Mouse (Mus musculus) lung, embryonic 15.5 days (tissue): ENCODE measurements around the gene Cnppd1. TPM values are rescaled to one million over a fixed set of nuclear protein-coding genes. Genes with fewer than 3 reads are reported as not detected.

ENCODE experiments used
- polyA plus RNA-seq: library from polyadenylated mRNA; unstranded; fragments of >200 nt; fragmentation: Nextera tagmentation; extraction: Ambion mirVana; gene quantifications from 2 replicates; pipeline ENCODE4 v1.2.1, GENCODE M21; 2015

Gene Cnppd1
- polyA plus RNA-seq, 1 experiment from 2014 or later = 41.6 TPM

Other genes starting within 250 kb of the Cnppd1 start
- not detected in 2 replicates for gene Cryba2, start 249.6 kb downstream of the Cnppd1 start, polyA plus RNA-seq
- 0.81 and 0.97 TPM in 2 replicates for gene Cfap65, start 207.1 kb downstream of the Cnppd1 start, polyA plus RNA-seq
- 0.06 and 0.07 TPM in 2 replicates for gene Ihh, start 191.0 kb downstream of the Cnppd1 start, polyA plus RNA-seq
- gene Nhej1, start 17.5 kb downstream of the Cnppd1 start, polyA plus RNA-seq = 9.1 and 10.4 TPM in 2 replicates
- gene Slc23a3, start 8.8 kb downstream of the Cnppd1 start, polyA plus RNA-seq = 0.33 and 0.41 TPM in 2 replicates
- 48.6 and 49.8 TPM in 2 replicates for gene Retreg2, start 67 bp upstream of the Cnppd1 start, polyA plus RNA-seq
- gene Zfand2b, start 25.9 kb upstream of the Cnppd1 start, polyA plus RNA-seq = 38.1 and 39.9 TPM in 2 replicates
- gene Abcb6, start 37.7 kb upstream of the Cnppd1 start, polyA plus RNA-seq = 16.1 and 17.1 TPM in 2 replicates
- 21.8 and 23.2 TPM in 2 replicates for gene Ankzf1, start 49.4 kb upstream of the Cnppd1 start, polyA plus RNA-seq
- 21.9 and 27.6 TPM in 2 replicates for gene Atg9a, start 49.5 kb upstream of the Cnppd1 start, polyA plus RNA-seq
- gene Glb1l, start 68.1 kb upstream of the Cnppd1 start, polyA plus RNA-seq = 16.2 and 16.6 TPM in 2 replicates
- 136 and 137 TPM in 2 replicates for gene Stk16, start 68.1 kb upstream of the Cnppd1 start, polyA plus RNA-seq
- 35.8 and 44.9 TPM in 2 replicates for gene Tuba4a, start 77.2 kb upstream of the Cnppd1 start, polyA plus RNA-seq
- not detected in 2 replicates for gene A630095N17Rik, start 89.4 kb upstream of the Cnppd1 start, polyA plus RNA-seq
- gene Dnajb2, start 93.7 kb upstream of the Cnppd1 start, polyA plus RNA-seq = 30.8 and 33.3 TPM in 2 replicates
- gene Ptprn, start 121.8 kb upstream of the Cnppd1 start, polyA plus RNA-seq = 0.39 and 0.72 TPM in 2 replicates
- 0.91 and 1.4 TPM in 2 replicates for gene Resp18, start 135.7 kb upstream of the Cnppd1 start, polyA plus RNA-seq
- gene Dnpep, start 175.3 kb upstream of the Cnppd1 start, polyA plus RNA-seq = 121 and 124 TPM in 2 replicates
- gene Des, start 217.6 kb upstream of the Cnppd1 start, polyA plus RNA-seq = 57.1 and 59.5 TPM in 2 replicates
- 41.6 and 42.8 TPM in 2 replicates for gene Speg, start 232.6 kb upstream of the Cnppd1 start, polyA plus RNA-seq